Mouse (Mus musculus) MEL (cell line): ENCODE measurements around the gene Ppp4r2. TPM values are rescaled to one million over a fixed set of nuclear protein-coding genes. Genes with fewer than 3 reads are reported as not detected.

Experiments used
- DNase-seq: peaks from one replicate; pipeline ENCODE4 v3.0.0; 2011; ENCODE audit warnings: low read depth, low spot score
- H3K27ac ChIP-seq: 2 replicates; pipeline ENCODE4 v1.5.1; 2012; ENCODE audit warnings: low read depth, mild to moderate bottlenecking, control low read depth, low read length, moderate library complexity; ENCODE audit not compliant: control insufficient read depth
- H3K27me3 ChIP-seq, 2 experiments: fragments of 150-350 bp in 1 of 2; sonication (generic) in 1 of 2; 2 replicates each; pipeline ENCODE4 v1.6.1; 2012; ENCODE audit warnings: low read length in 2 of 2, mild to moderate bottlenecking in 2 of 2, improper control_type of control experiment in 1 of 2, moderate library complexity in 1 of 2; ENCODE audit not compliant: insufficient read depth in 2 of 2, control insufficient read depth in 1 of 2
- H3K36me3 ChIP-seq, 2 experiments: 2 replicates each; pipeline ENCODE4 v1.6.1; 2012 to 2014; ENCODE audit warnings: low read length in 2 of 2, improper control_type of control experiment in 1 of 2, inconsistent platforms in 1 of 2, mild to moderate bottlenecking in 1 of 2; ENCODE audit not compliant: insufficient read depth in 2 of 2, control insufficient read depth in 1 of 2
- H3K4me1 ChIP-seq, 2 experiments: fragments of 150-350 bp in 1 of 2; sonication (generic) in 1 of 2; 2 replicates each; pipeline ENCODE4 v1.6.1; 2012; ENCODE audit warnings: low read length in 2 of 2, improper control_type of control experiment in 1 of 2, mild to moderate bottlenecking in 1 of 2; ENCODE audit not compliant: insufficient read depth in 2 of 2, control insufficient read depth in 1 of 2
- H3K4me3 ChIP-seq, 2 experiments: fragments of 150-350 bp in 1 of 2; sonication (generic) in 1 of 2; 2 replicates each; pipeline ENCODE4 v1.5.1; 2012; ENCODE audit warnings: low read depth in 2 of 2, low read length in 2 of 2, mild to moderate bottlenecking in 2 of 2, moderate library complexity in 2 of 2, control low read depth in 1 of 2, improper control_type of control experiment in 1 of 2; ENCODE audit not compliant: control insufficient read depth in 1 of 2, insufficient read depth in 1 of 2
- H3K79me2 ChIP-seq: 2 replicates; pipeline ENCODE4 v1.6.1; 2012; ENCODE audit warnings: mild to moderate bottlenecking, low read length, moderate library complexity; ENCODE audit not compliant: control insufficient read depth, poor library complexity, insufficient read depth
- H3K9ac ChIP-seq: 2 replicates; pipeline ENCODE4 v1.6.1; 2012; ENCODE audit warnings: low read depth, mild to moderate bottlenecking, control low read depth, low read length, moderate library complexity; ENCODE audit not compliant: control insufficient read depth, poor library complexity, severe bottlenecking
- H3K9me3 ChIP-seq: fragments of 150-350 bp; sonication (generic); replicated peaks from 2 replicates; pipeline ENCODE4 v1.6.1; 2012; ENCODE audit warnings: mild to moderate bottlenecking, low read length, improper control_type of control experiment, moderate library complexity; ENCODE audit not compliant: insufficient read depth
- CHD2 ChIP-seq: IDR thresholded peaks from 2 replicates; pipeline ENCODE4 v1.6.1; 2011; ENCODE audit warnings: low read length, improper control_type of control experiment
- GATA1 ChIP-seq: IDR thresholded peaks from 2 replicates; pipeline ENCODE4 v1.6.1; 2011; ENCODE audit warnings: low read depth, low read length, improper control_type of control experiment
- JUND ChIP-seq: IDR thresholded peaks from 2 replicates; pipeline ENCODE4 v1.6.1; 2011; ENCODE audit warnings: low read depth, mild to moderate bottlenecking, improper control_type of control experiment, low read length
- MAFK ChIP-seq: IDR thresholded peaks from 2 replicates; pipeline ENCODE4 v1.6.1; 2011; ENCODE audit warnings: low read depth, mild to moderate bottlenecking, low read length, improper control_type of control experiment, borderline replicate concordance
- MYB ChIP-seq: IDR thresholded peaks from 2 replicates; pipeline ENCODE4 v1.6.1; 2011; ENCODE audit warnings: mild to moderate bottlenecking, low read depth, low read length, improper control_type of control experiment
- POLR2A ChIP-seq, 2 experiments: IDR thresholded peaks; 2 replicates each; pipeline ENCODE4 v1.6.1; 2011 to 2012; ENCODE audit warnings: low read length in 2 of 2, mild to moderate bottlenecking in 2 of 2, control low read depth in 1 of 2, improper control_type of control experiment in 1 of 2, low read depth in 1 of 2, moderate library complexity in 1 of 2; ENCODE audit not compliant: control insufficient read depth in 1 of 2, insufficient read depth in 1 of 2, poor library complexity in 1 of 2
- SMC3 ChIP-seq: IDR thresholded peaks from 2 replicates; pipeline ENCODE4 v1.6.1; 2011; ENCODE audit warnings: low read depth, low read length, improper control_type of control experiment
- TAL1 ChIP-seq: IDR thresholded peaks from 2 replicates; pipeline ENCODE4 v1.6.1; 2012; ENCODE audit warnings: mild to moderate bottlenecking, inconsistent platforms, low read length, moderate library complexity, mixed read lengths
- UBTF ChIP-seq: IDR thresholded peaks from 2 replicates; pipeline ENCODE4 v1.6.1; 2012; ENCODE audit warnings: low read depth, mild to moderate bottlenecking, inconsistent platforms, low read length, improper control_type of control experiment, moderate library complexity, borderline replicate concordance; ENCODE audit not compliant: insufficient read depth
- ZKSCAN1 ChIP-seq: IDR thresholded peaks from 2 replicates; pipeline ENCODE4 v1.6.1; 2012; ENCODE audit warnings: low read depth, mild to moderate bottlenecking, inconsistent platforms, low read length, improper control_type of control experiment, moderate library complexity
- polyA plus RNA-seq, 2 experiments: library from polyadenylated mRNA; stranded (reverse) in 1 of 2; unstranded in 1 of 2; fragments of >175 nt in 1 of 2; fragments of >200 nt in 1 of 2; gene quantifications; 2 replicates each; pipeline versions ENCODE4 v1.2.1 to v1.2.4; 2012; ENCODE audit warnings: low replicate concordance in 2 of 2, low read depth in 1 of 2; ENCODE audit not compliant: insufficient read length in 2 of 2, insufficient read depth in 1 of 2, missing spikeins in 1 of 2
- total RNA-seq: library from RNA; depleted of rRNA; stranded (reverse); fragments of 300-350 nt; gene quantifications from 2 replicates; pipeline ENCODE4 v1.2.3, GENCODE M21; 2012; rRNA removed

The Ppp4r2 gene
- total and polyA plus RNA-seq, 3 experiments: 57.1 to 61.4 TPM; not detected in 1

GRCm38 (mm10) chr6:100910136-100910675 is 76.8 kb downstream of the Ppp4r2 start:
- Histone ChIP-seq H3K27me3 (no peaks in the 10 kb centered on the region; a peak in 2 of 4 replicates), H3K79me2 (no peaks in the 10 kb centered on the region)

More at GRCm38 (mm10) chr6:100910136-100910675, 76.8 kb downstream of the Ppp4r2 start:
- no peak for DNase-seq
- Histone ChIP-seq H3K27ac (no peak overlapping the region), H3K9ac (no peak overlapping the region), H3K36me3 (no peaks in the 10 kb centered on the region), H3K4me3 (no peak overlapping the region), H3K4me1 (no peaks in the 10 kb centered on the region), H3K9me3 (no peaks in the 10 kb centered on the region)
- no peak for TF ChIP-seq GATA1
- TF ChIP-seq MYB: no peak
- TF ChIP-seq SMC3: no peak
- no peak for TF ChIP-seq MAFK
- TF ChIP-seq UBTF: no peak
- no peak for TF ChIP-seq ZKSCAN1
- TF ChIP-seq TAL1: no peak
- TF ChIP-seq POLR2A (IDR thresholded peaks at IDR 0.05; ENCODE audit: control insufficient read depth in 1 of 2, insufficient read depth in 1 of 2, low read depth in 1 of 2, low read length in 2 of 2, poor library complexity in 1 of 2): no peak
- TF ChIP-seq CHD2: no peak
- no peak for TF ChIP-seq JUND

Other genes with a start within 250 kb of the Ppp4r2 start
- 21.1 and 23.5 TPM in 2 replicates for gene Shq1, start 162.5 kb upstream of the Ppp4r2 start, total RNA-seq
- 10 to 100 TPM in 1 of 2 experiments, not detected in 1; 20.2 TPM for gene Shq1, start 162.5 kb upstream of the Ppp4r2 start, polyA plus RNA-seq
- gene Gxylt2, start 128.9 kb upstream of the Ppp4r2 start, total RNA-seq: not detected in 2 replicates
- not detected for gene Gxylt2, start 128.9 kb upstream of the Ppp4r2 start, polyA plus RNA-seq